Mouse (Mus musculus): Measurements from ENCODE around the gene Hcrtr1. TPM values are rescaled to one million over a fixed set of nuclear protein-coding genes. Genes with fewer than 3 reads are reported as not detected.

Gene Hcrtr1
- polyA plus RNA-seq, 1 experiment from 2014 or later = not detected

- ATAC-seq (ENCODE audit: insufficient number of reproducible peaks, low FRiP score, low TSS enrichment, low read depth) = no peak
- no peak overlapping the region for H3K9ac ChIP-seq (ENCODE audit: low read length)
- no peak overlapping the region for H3K27ac ChIP-seq (replicated peaks; ENCODE audit: low read depth, low read length)
- H3K9me3 ChIP-seq (ENCODE audit: control insufficient read depth, low read length) = no peaks in the 10 kb centered on the region
- H3K4me3 ChIP-seq (ENCODE audit: low read depth, low read length) = no peak overlapping the region
- peaks cover 19% of the 10 kb centered on the region for H3K4me1 ChIP-seq (ENCODE audit: control insufficient read depth, insufficient read depth, low read length)
- no peak for DNase-seq (ENCODE audit: low spot score)
- peaks cover 6% of the 10 kb centered on the region for H3K27me3 ChIP-seq (ENCODE audit: control insufficient read depth, insufficient read depth, low read length)
- H3K4me2 ChIP-seq (ENCODE audit: low read depth, severe bottlenecking) = no peak overlapping the region
- 62% methylated on average over 7 of the region's 7 CpGs for WGBS
- no peaks in the 10 kb centered on the region for H3K36me3 ChIP-seq (ENCODE audit: control insufficient read depth, insufficient read depth, low read length)
These were observed 38.4 kb upstream of the Hcrtr1 start for GRCm38 (mm10) chr4:130177536-130177935.

GRCm38 (mm10) chr4:130177087-130177486, 37.9 kb upstream of the Hcrtr1 start:
- Histone ChIP-seq H3K36me3 (ENCODE audit: control insufficient read depth, insufficient read depth, low read length) (no peaks in the 10 kb centered on the region), H3K4me3 (ENCODE audit: low read depth, low read length) (no peak overlapping the region), H3K9me3 (ENCODE audit: control insufficient read depth, low read length) (no peaks in the 10 kb centered on the region), H3K4me1 (ENCODE audit: control insufficient read depth, insufficient read depth, low read length) (peaks cover 23% of the 10 kb centered on the region), H3K9ac (ENCODE audit: low read length) (no peak overlapping the region), H3K27ac (replicated peaks; ENCODE audit: low read depth, low read length) (no peak overlapping the region), H3K27me3 (ENCODE audit: control insufficient read depth, insufficient read depth, low read length) (peaks cover 6% of the 10 kb centered on the region), H3K4me2 (ENCODE audit: low read depth, severe bottlenecking) (no peak overlapping the region)
- 77% methylated on average over 4 of the region's 4 CpGs for WGBS
- DNase-seq (ENCODE audit: low spot score) (no peak), ATAC-seq (ENCODE audit: insufficient number of reproducible peaks, low FRiP score, low TSS enrichment, low read depth) (no peak)

- H3K36me3 ChIP-seq (ENCODE audit: control insufficient read depth, insufficient read depth, low read length) = no peaks in the 10 kb centered on the region
- H3K4me1 ChIP-seq (ENCODE audit: control insufficient read depth, insufficient read depth, low read length) = peaks cover 32% of the 10 kb centered on the region
- DNase-seq (ENCODE audit: low spot score) = no peak
- no peak overlapping the region for H3K9ac ChIP-seq (ENCODE audit: low read length)
- ATAC-seq (ENCODE audit: insufficient number of reproducible peaks, low FRiP score, low TSS enrichment, low read depth) = no peak
- peaks cover 6% of the 10 kb centered on the region for H3K27me3 ChIP-seq (ENCODE audit: control insufficient read depth, insufficient read depth, low read length)
- 75% methylated on average over 5 of the region's 5 CpGs for WGBS
- H3K9me3 ChIP-seq (ENCODE audit: control insufficient read depth, low read length) = no peaks in the 10 kb centered on the region
- no peak overlapping the region for H3K4me2 ChIP-seq (ENCODE audit: low read depth, severe bottlenecking)
- no peak overlapping the region for H3K27ac ChIP-seq (replicated peaks; ENCODE audit: low read depth, low read length)
- no peak overlapping the region for H3K4me3 ChIP-seq (ENCODE audit: low read depth, low read length)
These were observed 37.1 kb upstream of the Hcrtr1 start for GRCm38 (mm10) chr4:130176156-130176720.

GRCm38 (mm10) chr4:130175072-130175711, 36.0 kb upstream of the Hcrtr1 start, which contains the start of gene Tinagl1:
Gene Tinagl1, minus strand, starts transcription at chr4:130175122.
- Histone ChIP-seq H3K27me3 (ENCODE audit: control insufficient read depth, insufficient read depth, low read length) (peaks cover 6% of the 10 kb centered on the region), H3K4me2 (ENCODE audit: low read depth, severe bottlenecking) (peak within 1 kb of the TSS; percentile 49), H3K9me3 (ENCODE audit: control insufficient read depth, low read length) (no peaks in the 10 kb centered on the region), H3K36me3 (ENCODE audit: control insufficient read depth, insufficient read depth, low read length) (no peaks in the 10 kb centered on the region), H3K9ac (ENCODE audit: low read length) (no peak within 1 kb of the TSS), H3K4me3 (ENCODE audit: low read depth, low read length) (peak within 1 kb of the TSS; percentile 16; the same call in 1 of the 2 replicates), H3K27ac (replicated peaks; ENCODE audit: low read depth, low read length) (no peak within 1 kb of the TSS), H3K4me1 (ENCODE audit: control insufficient read depth, insufficient read depth, low read length) (peaks cover 33% of the 10 kb centered on the region)
- 2% methylated on average over 13 of the region's 14 CpGs for WGBS
- DNase-seq (ENCODE audit: low spot score) = no peak
- ATAC-seq (ENCODE audit: insufficient number of reproducible peaks, low FRiP score, low TSS enrichment, low read depth) = no peak

DNA sequence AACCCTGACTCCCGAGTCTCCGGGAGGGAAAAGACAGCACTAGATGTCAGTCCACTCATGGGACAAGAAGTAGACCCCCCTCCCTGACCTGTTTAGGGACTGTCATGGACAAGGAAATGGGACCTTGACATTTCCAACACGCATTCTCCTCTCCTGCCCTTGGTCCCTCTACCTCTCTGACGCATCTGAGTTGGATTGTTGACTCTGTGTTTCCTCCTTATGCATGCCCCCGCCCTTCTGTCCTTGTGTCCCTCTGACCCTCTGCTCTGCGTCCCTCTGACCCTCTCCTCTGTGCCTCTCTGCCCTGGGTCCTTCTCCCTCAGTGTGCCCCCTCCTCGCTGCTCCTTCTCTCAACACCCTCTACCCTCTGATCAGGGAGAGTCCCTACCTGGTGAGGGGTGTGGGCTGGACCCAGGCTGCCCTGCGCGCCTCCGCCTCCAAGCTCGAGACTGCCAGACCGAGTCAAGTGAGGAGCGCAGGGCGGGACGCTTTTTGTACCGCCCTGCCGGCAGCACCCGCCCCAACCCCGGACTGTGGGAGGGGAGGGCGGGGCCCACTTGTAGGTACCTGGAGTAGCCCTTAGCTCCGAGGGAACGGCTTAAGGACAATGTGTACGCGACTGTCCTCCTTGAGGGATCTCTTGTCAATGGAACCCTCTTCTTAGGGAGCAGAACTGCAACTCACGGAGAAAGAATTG, 35.3 kb upstream of the Hcrtr1 start:
- peak overlapping the region; percentile 49 for H3K4me2 ChIP-seq (ENCODE audit: low read depth, severe bottlenecking)
- 3% methylated on average over 25 of the region's 25 CpGs for WGBS
- H3K27me3 ChIP-seq (ENCODE audit: control insufficient read depth, insufficient read depth, low read length) = peaks cover 6% of the 10 kb centered on the region
- ATAC-seq (ENCODE audit: insufficient number of reproducible peaks, low FRiP score, low TSS enrichment, low read depth) = 0 out of 2 replicates have a peak, but pooled peaks have one; percentile 46
- peaks cover 33% of the 10 kb centered on the region for H3K4me1 ChIP-seq (ENCODE audit: control insufficient read depth, insufficient read depth, low read length)
- peak overlapping the region; percentile 16; the same call in 1 of the 2 replicates for H3K4me3 ChIP-seq (ENCODE audit: low read depth, low read length)
- no peaks in the 10 kb centered on the region for H3K36me3 ChIP-seq (ENCODE audit: control insufficient read depth, insufficient read depth, low read length)
- no peaks in the 10 kb centered on the region for H3K9me3 ChIP-seq (ENCODE audit: control insufficient read depth, low read length)
- DNase-seq (ENCODE audit: low spot score) = peak; percentile 70
- H3K9ac ChIP-seq (ENCODE audit: low read length) = no peak overlapping the region
- no peak overlapping the region for H3K27ac ChIP-seq (replicated peaks; ENCODE audit: low read depth, low read length)

DNA sequence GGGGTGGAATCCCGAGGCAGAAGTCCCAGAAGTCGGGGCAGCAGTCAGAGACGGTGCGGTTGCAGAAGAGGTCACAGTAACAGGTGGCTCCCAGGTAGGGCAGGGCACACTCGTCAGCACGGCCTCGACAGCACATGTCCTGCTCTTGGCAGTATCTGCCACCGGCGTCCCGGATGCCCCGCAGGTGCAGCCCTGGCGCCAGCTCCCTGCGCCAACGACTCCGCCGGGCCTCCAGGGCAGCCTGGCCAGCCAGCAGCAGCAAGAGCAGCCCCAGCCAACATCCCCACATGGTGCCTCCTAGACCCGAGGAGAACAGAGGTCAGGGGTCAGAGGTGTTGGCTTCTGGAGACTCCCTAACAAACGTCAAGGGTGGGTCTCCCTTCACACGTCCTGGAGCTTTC, 34.8 kb upstream of the Hcrtr1 start:
- ATAC-seq (ENCODE audit: insufficient number of reproducible peaks, low FRiP score, low TSS enrichment, low read depth) (no peak), DNase-seq (ENCODE audit: low spot score) (no peak)
- Histone ChIP-seq H3K27me3 (ENCODE audit: control insufficient read depth, insufficient read depth, low read length) (peaks cover 6% of the 10 kb centered on the region), H3K9ac (ENCODE audit: low read length) (no peak overlapping the region), H3K27ac (replicated peaks; ENCODE audit: low read depth, low read length) (no peak overlapping the region), H3K4me2 (ENCODE audit: low read depth, severe bottlenecking) (peak overlapping the region; percentile 49; the same call in 1 of the 2 replicates), H3K4me3 (ENCODE audit: low read depth, low read length) (no peak overlapping the region), H3K9me3 (ENCODE audit: control insufficient read depth, low read length) (no peaks in the 10 kb centered on the region), H3K36me3 (ENCODE audit: control insufficient read depth, insufficient read depth, low read length) (no peaks in the 10 kb centered on the region), H3K4me1 (ENCODE audit: control insufficient read depth, insufficient read depth, low read length) (peaks cover 33% of the 10 kb centered on the region)
- WGBS = 39% methylated on average over 19 of the region's 19 CpGs

DNA sequence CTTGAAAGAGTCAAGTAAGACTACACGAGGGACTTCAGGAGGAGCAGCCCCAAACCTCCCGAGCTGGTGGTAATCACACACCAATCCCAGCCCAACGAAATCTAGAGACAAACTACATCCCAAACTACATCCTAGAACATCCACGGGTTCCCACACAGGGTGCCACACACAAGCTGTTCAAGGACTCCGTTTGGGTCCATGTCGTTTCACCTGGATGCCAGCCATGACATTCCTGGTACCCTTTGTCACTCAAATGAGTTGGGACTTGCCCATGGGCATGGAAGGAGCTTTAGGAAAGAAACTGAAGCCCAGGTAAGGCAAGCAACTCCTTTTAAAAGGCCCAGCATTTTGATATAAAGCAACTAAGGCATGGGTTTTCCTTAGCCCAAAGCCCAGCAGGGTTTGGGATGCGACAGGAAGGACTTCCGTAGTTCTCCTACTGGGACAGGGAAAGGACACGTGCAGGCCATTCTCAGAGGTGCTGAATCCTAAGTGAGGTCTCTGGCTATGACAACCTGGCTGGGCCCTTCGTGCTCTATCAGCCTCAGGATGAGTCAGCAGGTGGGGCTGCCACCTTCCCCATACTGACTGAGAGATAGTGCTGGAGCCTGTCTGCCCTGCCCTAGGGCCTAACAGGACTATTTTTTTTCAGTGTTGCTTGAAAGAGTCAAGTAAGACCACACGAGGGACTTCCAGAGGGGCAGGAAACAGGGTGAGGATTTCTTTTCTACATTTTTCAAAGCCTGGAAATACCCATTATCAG, 34.1 kb upstream of the Hcrtr1 start:
- H3K9me3 ChIP-seq (ENCODE audit: control insufficient read depth, low read length) = no peaks in the 10 kb centered on the region
- H3K4me1 ChIP-seq (ENCODE audit: control insufficient read depth, insufficient read depth, low read length) = peaks cover 36% of the 10 kb centered on the region
- H3K27ac ChIP-seq (replicated peaks; ENCODE audit: low read depth, low read length) = no peak overlapping the region
- no peak overlapping the region for H3K4me3 ChIP-seq (ENCODE audit: low read depth, low read length)
- peaks cover 6% of the 10 kb centered on the region for H3K27me3 ChIP-seq (ENCODE audit: control insufficient read depth, insufficient read depth, low read length)
- H3K4me2 ChIP-seq (ENCODE audit: low read depth, severe bottlenecking) = no peak overlapping the region
- WGBS = 67% methylated on average over 11 of the region's 11 CpGs
- H3K9ac ChIP-seq (ENCODE audit: low read length) = no peak overlapping the region
- no peak for ATAC-seq (ENCODE audit: insufficient number of reproducible peaks, low FRiP score, low TSS enrichment, low read depth)
- H3K36me3 ChIP-seq (ENCODE audit: control insufficient read depth, insufficient read depth, low read length) = no peaks in the 10 kb centered on the region
- DNase-seq (ENCODE audit: low spot score) = no peak
